Mouse (Mus musculus): Measurements from ENCODE around the gene Rgl2. TPM values are rescaled to one million over a fixed set of nuclear protein-coding genes. Genes with fewer than 3 reads are reported as not detected.

The Rgl2 gene
- polyA plus RNA-seq, 1 experiment from 2014 or later = 32.5 TPM

- H3K4me1 ChIP-seq (replicated peaks; ENCODE audit: control insufficient read depth, insufficient read depth, low read length) = peaks cover 8% of the 10 kb centered on the region
- no peak overlapping the region for H3K4me3 ChIP-seq (ENCODE audit: low read depth, low read length)
- no peak overlapping the region for H3K4me2 ChIP-seq (replicated peaks; ENCODE audit: low read depth, low read length)
- DNase-seq (ENCODE audit: low spot score) = no peak
- no peak for ATAC-seq (ENCODE audit: low FRiP score)
- H3K9me3 ChIP-seq (ENCODE audit: control insufficient read depth, low read length) = no peaks in the 10 kb centered on the region
- no peak overlapping the region for H3K9ac ChIP-seq (ENCODE audit: low read depth, low read length)
- H3K36me3 ChIP-seq (ENCODE audit: control insufficient read depth, insufficient read depth, low read length) = 0 out of 2 replicates have a peak, but pooled peaks cover 9% of the 10 kb centered on the region
- no peaks in the 10 kb centered on the region for H3K27me3 ChIP-seq (ENCODE audit: control insufficient read depth, insufficient read depth, low read length)
- no peak overlapping the region for H3K27ac ChIP-seq (ENCODE audit: low read depth, low read length)
- WGBS = 86% methylated on average over 21 of the region's 21 CpGs
These were observed 6.2 kb downstream of the Rgl2 start for GRCm38 (mm10) chr17:33935422-33936055.

- Histone ChIP-seq H3K4me2 (replicated peaks; ENCODE audit: low read depth, low read length) (no peak overlapping the region), H3K4me1 (replicated peaks; ENCODE audit: control insufficient read depth, insufficient read depth, low read length) (peaks cover 13% of the 10 kb centered on the region), H3K27me3 (ENCODE audit: control insufficient read depth, insufficient read depth, low read length) (no peaks in the 10 kb centered on the region), H3K27ac (ENCODE audit: low read depth, low read length) (no peak overlapping the region), H3K4me3 (ENCODE audit: low read depth, low read length) (no peak overlapping the region), H3K9me3 (ENCODE audit: control insufficient read depth, low read length) (no peaks in the 10 kb centered on the region), H3K36me3 (ENCODE audit: control insufficient read depth, insufficient read depth, low read length) (0 out of 2 replicates have a peak, but pooled peaks cover 9% of the 10 kb centered on the region), H3K9ac (ENCODE audit: low read depth, low read length) (no peak overlapping the region)
- no peak for DNase-seq (ENCODE audit: low spot score)
- no peak for ATAC-seq (ENCODE audit: low FRiP score)
- WGBS = 72% methylated on average over 15 of the region's 15 CpGs
These were observed 7.7 kb downstream of the Rgl2 start for GRCm38 (mm10) chr17:33936993-33937392.

GRCm38 (mm10) chr17:33938783-33939182 lies 9.4 kb downstream of the Rgl2 start:
- H3K27ac ChIP-seq (ENCODE audit: low read depth, low read length) = no peak overlapping the region
- H3K4me3 ChIP-seq (ENCODE audit: low read depth, low read length) = peak overlapping the region; percentile 91; the same call in 1 of the 2 replicates
- no peak overlapping the region for H3K4me2 ChIP-seq (replicated peaks; ENCODE audit: low read depth, low read length)
- no peak for DNase-seq (ENCODE audit: low spot score)
- H3K27me3 ChIP-seq (ENCODE audit: control insufficient read depth, insufficient read depth, low read length) = no peaks in the 10 kb centered on the region
- H3K9me3 ChIP-seq (ENCODE audit: control insufficient read depth, low read length) = no peaks in the 10 kb centered on the region
- 84% methylated on average over 11 of the region's 11 CpGs for WGBS
- H3K4me1 ChIP-seq (replicated peaks; ENCODE audit: control insufficient read depth, insufficient read depth, low read length) = peaks cover 13% of the 10 kb centered on the region
- 0 out of 2 replicates have a peak, but pooled peaks cover 3% of the 10 kb centered on the region for H3K36me3 ChIP-seq (ENCODE audit: control insufficient read depth, insufficient read depth, low read length)
- no peak for ATAC-seq (ENCODE audit: low FRiP score)
- H3K9ac ChIP-seq (ENCODE audit: low read depth, low read length) = no peak overlapping the region

- Histone ChIP-seq H3K4me2 (replicated peaks; ENCODE audit: low read depth, low read length) (peak within 1 kb of the TSS; percentile 94), H3K4me3 (ENCODE audit: low read depth, low read length) (peak within 1 kb of the TSS; percentile 91), H3K4me1 (replicated peaks; ENCODE audit: control insufficient read depth, insufficient read depth, low read length) (peaks cover 13% of the 10 kb centered on the region), H3K9me3 (ENCODE audit: control insufficient read depth, low read length) (no peaks in the 10 kb centered on the region), H3K9ac (ENCODE audit: low read depth, low read length) (peak within 1 kb of the TSS; percentile 84), H3K27ac (ENCODE audit: low read depth, low read length) (0 out of 2 replicates have a peak within 1 kb of the TSS, but pooled peaks have one; percentile 20), H3K36me3 (ENCODE audit: control insufficient read depth, insufficient read depth, low read length) (peaks cover 8% of the 10 kb centered on the region; the same call in 1 of the 2 replicates), H3K27me3 (ENCODE audit: control insufficient read depth, insufficient read depth, low read length) (no peaks in the 10 kb centered on the region)
- DNase-seq (ENCODE audit: low spot score) = peak; percentile 91
- ATAC-seq (ENCODE audit: low FRiP score) = peak; percentile 90
- under 1% methylated on average over 36 of the region's 36 CpGs for WGBS
These were observed 11.0 kb downstream of the Rgl2 start, which contains the start of the genes Pfdn6 and Wdr46 for GRCm38 (mm10) chr17:33940206-33940805. TSS of gene Pfdn6 (minus strand) at chr17:33940343. TSS of gene Wdr46 (plus strand) at chr17:33940660.

GRCm38 (mm10) chr17:33940981-33941380 lies 11.6 kb downstream of the Rgl2 start:
- Histone ChIP-seq H3K27ac (ENCODE audit: low read depth, low read length) (no peak overlapping the region), H3K27me3 (ENCODE audit: control insufficient read depth, insufficient read depth, low read length) (no peaks in the 10 kb centered on the region), H3K36me3 (ENCODE audit: control insufficient read depth, insufficient read depth, low read length) (peaks cover 8% of the 10 kb centered on the region; the same call in 1 of the 2 replicates), H3K4me2 (replicated peaks; ENCODE audit: low read depth, low read length) (peak overlapping the region; percentile 94), H3K4me3 (ENCODE audit: low read depth, low read length) (peak overlapping the region; percentile 91), H3K4me1 (replicated peaks; ENCODE audit: control insufficient read depth, insufficient read depth, low read length) (peaks cover 13% of the 10 kb centered on the region), H3K9me3 (ENCODE audit: control insufficient read depth, low read length) (no peaks in the 10 kb centered on the region), H3K9ac (ENCODE audit: low read depth, low read length) (peak overlapping the region; percentile 84)
- under 1% methylated on average over 26 of the region's 26 CpGs for WGBS
- DNase-seq (ENCODE audit: low spot score) (no peak), ATAC-seq (ENCODE audit: low FRiP score) (peak; percentile 30)

- WGBS = 62% methylated on average over 19 of the region's 19 CpGs
- ATAC-seq (ENCODE audit: low FRiP score) = no peak
- Histone ChIP-seq H3K27ac (ENCODE audit: low read depth, low read length) (no peak overlapping the region), H3K36me3 (ENCODE audit: control insufficient read depth, insufficient read depth, low read length) (peaks cover 8% of the 10 kb centered on the region; the same call in 1 of the 2 replicates), H3K4me3 (ENCODE audit: low read depth, low read length) (peak overlapping the region; percentile 91), H3K9ac (ENCODE audit: low read depth, low read length) (peak overlapping the region; percentile 84; the same call in 1 of the 2 replicates), H3K27me3 (ENCODE audit: control insufficient read depth, insufficient read depth, low read length) (no peaks in the 10 kb centered on the region), H3K4me2 (replicated peaks; ENCODE audit: low read depth, low read length) (peak overlapping the region; percentile 94), H3K9me3 (ENCODE audit: control insufficient read depth, low read length) (no peaks in the 10 kb centered on the region), H3K4me1 (replicated peaks; ENCODE audit: control insufficient read depth, insufficient read depth, low read length) (peaks cover 13% of the 10 kb centered on the region)
- DNase-seq (ENCODE audit: low spot score) = no peak
These were observed 12.0 kb downstream of the Rgl2 start for GRCm38 (mm10) chr17:33941381-33941780.

- ATAC-seq (ENCODE audit: low FRiP score) (no peak), DNase-seq (ENCODE audit: low spot score) (no peak)
- no peaks in the 10 kb centered on the region for H3K9me3 ChIP-seq (ENCODE audit: control insufficient read depth, low read length)
- no peak overlapping the region for H3K4me3 ChIP-seq (ENCODE audit: low read depth, low read length)
- no peak overlapping the region for H3K9ac ChIP-seq (ENCODE audit: low read depth, low read length)
- peaks cover 5% of the 10 kb centered on the region; the same call in 1 of the 2 replicates for H3K36me3 ChIP-seq (ENCODE audit: control insufficient read depth, insufficient read depth, low read length)
- WGBS = 95% methylated on average over 15 of the region's 15 CpGs
- H3K4me1 ChIP-seq (replicated peaks; ENCODE audit: control insufficient read depth, insufficient read depth, low read length) = peaks cover 13% of the 10 kb centered on the region
- H3K27ac ChIP-seq (ENCODE audit: low read depth, low read length) = no peak overlapping the region
- no peak overlapping the region for H3K4me2 ChIP-seq (replicated peaks; ENCODE audit: low read depth, low read length)
- no peaks in the 10 kb centered on the region for H3K27me3 ChIP-seq (ENCODE audit: control insufficient read depth, insufficient read depth, low read length)
These were observed 14.1 kb downstream of the Rgl2 start for GRCm38 (mm10) chr17:33943454-33943853.

- H3K9ac ChIP-seq (ENCODE audit: low read depth, low read length) = no peak overlapping the region
These were observed 18.2 kb downstream of the Rgl2 start for GRCm38 (mm10) chr17:33947430-33948089.

More at GRCm38 (mm10) chr17:33947430-33948089, 18.2 kb downstream of the Rgl2 start:
- Histone ChIP-seq H3K27ac (ENCODE audit: low read depth, low read length) (no peak overlapping the region), H3K36me3 (ENCODE audit: control insufficient read depth, insufficient read depth, low read length) (peaks cover 7% of the 10 kb centered on the region; the same call in 1 of the 2 replicates), H3K27me3 (ENCODE audit: control insufficient read depth, insufficient read depth, low read length) (no peaks in the 10 kb centered on the region), H3K4me3 (ENCODE audit: low read depth, low read length) (no peak overlapping the region), H3K4me2 (replicated peaks; ENCODE audit: low read depth, low read length) (no peak overlapping the region), H3K9me3 (ENCODE audit: control insufficient read depth, low read length) (no peaks in the 10 kb centered on the region), H3K4me1 (replicated peaks; ENCODE audit: control insufficient read depth, insufficient read depth, low read length) (peaks cover 8% of the 10 kb centered on the region)
- WGBS = 90% methylated on average over 10 of the region's 10 CpGs
- ATAC-seq (ENCODE audit: low FRiP score) (no peak), DNase-seq (ENCODE audit: low spot score) (no peak)

All from hindbrain, embryonic 11.5 days (tissue).